17 mouse cellular contexts compared by ENCODE assay signal in the genomic region with DNA sequence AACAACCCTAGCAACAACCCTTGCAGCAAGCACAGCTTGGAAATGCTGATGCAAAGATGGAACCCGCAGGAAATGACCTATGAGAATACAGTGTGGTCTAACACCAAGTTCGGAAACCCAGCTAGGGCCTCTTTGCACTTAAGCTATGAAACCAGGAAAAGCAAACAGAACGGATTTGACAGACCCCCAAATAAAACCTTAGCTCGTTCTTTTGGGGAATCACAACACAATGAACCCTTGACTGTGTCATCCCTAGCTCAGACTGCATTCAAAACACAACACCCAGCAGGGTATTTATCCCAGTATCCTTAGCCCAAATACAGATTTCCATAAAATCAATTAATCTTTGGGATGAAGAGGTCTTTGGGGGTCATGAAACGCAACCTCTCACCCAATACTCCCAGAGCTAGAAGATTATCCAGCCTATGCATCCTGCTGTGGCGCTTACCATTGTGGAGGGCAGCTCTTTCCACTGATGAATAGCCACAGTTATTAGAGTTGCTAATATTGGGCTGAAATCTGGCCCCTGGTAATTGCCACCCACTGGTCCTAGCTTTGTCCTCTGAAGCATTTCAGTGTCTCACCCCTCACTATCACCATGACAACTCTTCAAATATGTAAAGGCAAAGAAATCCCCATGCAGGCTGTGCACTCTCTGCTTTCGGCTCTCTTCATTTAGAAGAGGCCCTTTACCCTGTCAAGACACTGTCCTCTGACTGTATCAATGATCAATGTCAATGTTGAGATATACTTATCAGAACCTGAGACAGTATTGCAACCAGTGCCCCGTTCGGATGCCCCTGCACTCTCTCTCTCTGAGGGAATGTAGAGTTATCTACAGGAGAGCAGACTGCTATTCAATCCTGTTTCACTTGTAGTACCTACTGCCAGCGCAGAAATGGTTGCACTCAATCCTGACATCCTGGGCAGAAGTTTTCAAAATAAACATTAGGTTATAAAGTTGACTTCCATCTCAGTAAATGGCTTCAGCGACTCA.
DNase-seq lines count a peak whose midpoint lies in the region; ATAC-seq lines count a peak whose summit lies in the region.
"Had no signal": no experiment of that assay in that cellular context is flagged by ENCODE, and none has a peak within 500 bp of the region (broad histone marks: within the 10 kb centered on the region; RNA-seq: fewer than 3 reads in every experiment).

No protein-coding gene starts in this region.

- ATAC-seq in hindbrain, embryonic 12.5 days (ENCODE audit: low FRiP score): peak; percentile 82
- ATAC-seq in midbrain, embryonic 13.5 days: peak; percentile 92
- ATAC-seq: intestine, embryonic 16.5 days; liver, embryonic 12.5 days had no signal

- no peak overlapping the region for H3K9ac ChIP-seq in hindbrain, embryonic 12.5 days
- H3K9ac ChIP-seq in midbrain, embryonic 13.5 days (replicated peaks): no peak overlapping the region
- H3K9ac ChIP-seq: embryonic facial prominence, embryonic 13.5 days; liver, embryonic 12.5 days; stomach, embryonic 15.5 days had no signal

- no peak overlapping the region for H3K4me3 ChIP-seq in hindbrain, embryonic 12.5 days
- no peak overlapping the region for H3K4me3 ChIP-seq in midbrain, embryonic 13.5 days (replicated peaks)
- H3K4me3 ChIP-seq: embryonic facial prominence, embryonic 13.5 days; liver, embryonic 12.5 days; megakaryocyte, embryonic 14.5 days; stomach, embryonic 15.5 days had no signal

- H3K4me1 ChIP-seq in hindbrain, embryonic 12.5 days: peaks cover 13% of the 10 kb centered on the region
- peaks cover 28% of the 10 kb centered on the region for H3K4me1 ChIP-seq in midbrain, embryonic 13.5 days (replicated peaks)
- H3K4me1 ChIP-seq: embryonic facial prominence, embryonic 13.5 days; liver, embryonic 12.5 days; megakaryocyte, embryonic 14.5 days; stomach, embryonic 15.5 days had no signal

- H3K27me3 ChIP-seq in hindbrain, embryonic 12.5 days: no peaks in the 10 kb centered on the region
- H3K27me3 ChIP-seq in midbrain, embryonic 13.5 days: no peaks in the 10 kb centered on the region
- H3K27me3 ChIP-seq: embryonic facial prominence, embryonic 13.5 days; liver, embryonic 12.5 days; megakaryocyte, embryonic 14.5 days; stomach, embryonic 15.5 days had no signal

- H3K36me3 ChIP-seq in hindbrain, embryonic 12.5 days: no peaks in the 10 kb centered on the region
- H3K36me3 ChIP-seq in midbrain, embryonic 13.5 days: no peaks in the 10 kb centered on the region
- H3K36me3 ChIP-seq: embryonic facial prominence, embryonic 13.5 days; liver, embryonic 12.5 days; stomach, embryonic 15.5 days had no signal

- H3K27ac ChIP-seq in hindbrain, embryonic 12.5 days: no peak overlapping the region
- no peak overlapping the region for H3K27ac ChIP-seq in midbrain, embryonic 13.5 days
- H3K27ac ChIP-seq: embryonic facial prominence, embryonic 13.5 days; liver, embryonic 12.5 days; stomach, embryonic 15.5 days had no signal

- H3K4me2 ChIP-seq in hindbrain, embryonic 12.5 days (replicated peaks): no peak overlapping the region
- H3K4me2 ChIP-seq in midbrain, embryonic 13.5 days (replicated peaks): no peak overlapping the region
- H3K4me2 ChIP-seq: embryonic facial prominence, embryonic 13.5 days; liver, embryonic 12.5 days; stomach, embryonic 15.5 days had no signal

- no peaks in the 10 kb centered on the region for H3K9me3 ChIP-seq in hindbrain, embryonic 12.5 days (replicated peaks)
- H3K9me3 ChIP-seq in midbrain, embryonic 13.5 days: no peaks in the 10 kb centered on the region
- H3K9me3 ChIP-seq: embryonic facial prominence, embryonic 13.5 days; liver, embryonic 12.5 days; megakaryocyte, embryonic 14.5 days; stomach, embryonic 15.5 days had no signal

- WGBS in hindbrain, embryonic 12.5 days: 37% methylated on average over 11 of the region's 11 CpGs
- 14% methylated on average over 11 of the region's 11 CpGs for WGBS in midbrain, embryonic 13.5 days

- intact Hi-C loops in left cerebral cortex, postnatal 4 days (cut with DNase I): no loop called here
- intact Hi-C loops in left cerebral cortex, postnatal 25 days (cut with DNase I): no loop called here

- DNase-seq in left cerebral cortex, postnatal 4 days: peak; percentile 10
- no peak for DNase-seq in left cerebral cortex, postnatal 25 days (ENCODE audit: low spot score in 2 of 2)
- no peak for DNase-seq in gastrocnemius, adult 8-10 months (ENCODE audit: low spot score in 2 of 2)
- no peak for DNase-seq in frontal cortex, postnatal 14 days (ENCODE audit: low spot score in 2 of 2)
- no peak for DNase-seq in urinary bladder, postnatal 25 days (ENCODE audit: low spot score)
- no peak for DNase-seq in cerebellum, adult 11-12 months
- DNase-seq: cerebellum, adult 8-10 months; kidney, postnatal 14 days; right cerebral cortex, postnatal 4 days; thymus, postnatal 14 days had no signal
